Mouse (Mus musculus): Measurements from ENCODE around the gene Prss44. TPM values are rescaled to one million over a fixed set of nuclear protein-coding genes. Genes with fewer than 3 reads are reported as not detected.

The Prss44 gene
- total and polyA plus RNA-seq, 3 experiments = 0.17 TPM; not detected in 2

DNA sequence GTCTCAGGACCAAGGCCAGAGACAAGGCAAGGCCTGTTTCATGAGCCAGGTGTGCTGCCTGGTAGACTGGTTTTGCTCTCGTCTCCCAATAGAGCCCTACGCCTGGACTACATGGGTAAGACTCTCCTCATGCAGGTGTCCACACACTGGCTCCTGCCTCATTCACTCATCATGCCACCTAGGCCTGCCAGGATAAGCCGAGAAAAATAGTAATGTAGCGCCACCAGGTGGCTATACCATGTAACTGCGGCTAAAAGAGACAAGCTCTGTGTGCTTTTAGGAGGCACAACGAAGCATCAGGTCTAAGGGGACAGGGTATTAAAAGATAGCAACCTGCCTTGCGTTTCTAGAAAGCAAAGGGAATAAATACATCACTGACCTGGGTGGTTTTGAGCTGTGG, 57.2 kb downstream of the Prss44 start:
- no peak overlapping the region for H3K27ac ChIP-seq (ENCODE audit: insufficient read depth, low read depth)
- no peaks in the 10 kb centered on the region for H3K9me3 ChIP-seq (replicated peaks; ENCODE audit: low read length)
- H3K4me3 ChIP-seq (replicated peaks in 1 of 3; ENCODE audit: low read depth in 2 of 3, low read length in 2 of 3, poor library complexity in 1 of 3) = no peak overlapping the region
- TF ChIP-seq MAZ (IDR thresholded peaks at IDR 0.05; ENCODE audit: low read depth, low read length) (no peak), CHD2 (IDR thresholded peaks at IDR 0.05; ENCODE audit: low read length) (no peak), GABPA (IDR thresholded peaks at IDR 0.05; ENCODE audit: insufficient replicate concordance, low read depth, low read length) (no peak), ZKSCAN1 (IDR thresholded peaks at IDR 0.05; ENCODE audit: borderline replicate concordance, low read depth, low read length) (no peak), MXI1 (IDR thresholded peaks at IDR 0.05; ENCODE audit: low read depth, low read length) (no peak), TCF12 (IDR thresholded peaks at IDR 0.05; ENCODE audit: low read depth, low read length) (no peak), E2F4 (IDR thresholded peaks at IDR 0.05; ENCODE audit: insufficient replicate concordance, low read depth, low read length) (no peak), RAD21 (IDR thresholded peaks at IDR 0.05; ENCODE audit: low read depth, low read length) (peak; percentile 95), PAX5 (IDR thresholded peaks at IDR 0.05; ENCODE audit: low read length) (no peak), MEF2A (IDR thresholded peaks at IDR 0.05; ENCODE audit: borderline replicate concordance, low read depth, low read length) (no peak), ZMIZ1 (IDR thresholded peaks at IDR 0.05; ENCODE audit: low read depth, low read length) (no peak), ETS1 (conservative IDR thresholded peaks at IDR 0.05; ENCODE audit: low read depth, low read length) (no peak), ZC3H11A (IDR thresholded peaks at IDR 0.05; ENCODE audit: low read depth, low read length) (peak; percentile 34), JUN (IDR thresholded peaks at IDR 0.05; ENCODE audit: insufficient read depth, low read depth, low read length) (no peak), NELFE (IDR thresholded peaks at IDR 0.05; ENCODE audit: low read depth, low read length) (peak; percentile 32; the same call in 1 of the 2 replicates), ELF1 (IDR thresholded peaks at IDR 0.05; ENCODE audit: low read depth, low read length) (no peak), MAX (IDR thresholded peaks at IDR 0.05; ENCODE audit: low read length) (no peak), SIN3A (IDR thresholded peaks at IDR 0.05; ENCODE audit: low read length) (no peak), UBTF (IDR thresholded peaks at IDR 0.05; ENCODE audit: low read depth, low read length) (no peak), SMC3 (IDR thresholded peaks at IDR 0.05; ENCODE audit: low read depth, low read length) (peak; percentile 89), CHD1 (IDR thresholded peaks at IDR 0.05; ENCODE audit: low read depth, low read length) (no peak), CTCF (conservative IDR thresholded peaks at IDR 0.05 in 1 of 2, IDR thresholded peaks at IDR 0.05 in 1 of 2; ENCODE audit: low read depth in 2 of 2, low read length in 2 of 2) (peak; percentile 90 to 94), POLR2AphosphoS2 (IDR thresholded peaks at IDR 0.05; ENCODE audit: low read depth, low read length) (no peak)
- no peak overlapping the region for H3K4me2 ChIP-seq (ENCODE audit: insufficient read depth, low read depth, poor library complexity, severe bottlenecking)
- in situ Hi-C loops (cut with MboI; ENCODE audit: low pct_ligation_motif_present, low pct_unique_long_range_greater_than_20kb, low sequenced_read_pairs) (no loop called here), dilution Hi-C loops (cut with MboI; ENCODE audit: extremely low pct_ligation_motif_present, extremely low pct_unique_long_range_greater_than_20kb, low sequenced_read_pairs) (no loop called here)
- H3K27me3 ChIP-seq (replicated peaks) = peaks cover 25% of the 10 kb centered on the region
- H3K9ac ChIP-seq (ENCODE audit: insufficient read depth, low read depth) = no peak overlapping the region
- no peaks in the 10 kb centered on the region for H3K4me1 ChIP-seq (ENCODE audit: control insufficient read depth in 1 of 2, insufficient read depth in 2 of 2)
- no peaks in the 10 kb centered on the region for H3K36me3 ChIP-seq (replicated peaks in 1 of 2; ENCODE audit: control insufficient read depth in 1 of 2, insufficient read depth in 1 of 2, low read length in 1 of 2)
- no peaks in the 10 kb centered on the region for H3K79me2 ChIP-seq (replicated peaks; ENCODE audit: control insufficient read depth, extremely low read depth, insufficient read depth, poor library complexity, severe bottlenecking)
- peak; percentile 77 for DNase-seq (ENCODE audit: extremely low read depth)

Other genes starting within 250 kb of the Prss44 start
- gene Nradd, start 189.5 kb upstream of the Prss44 start, total RNA-seq (2012; rRNA removed) = 8.9 TPM in 2 replicates
- gene Nradd, start 189.5 kb upstream of the Prss44 start, total RNA-seq (2014; rRNA removed) = 17.7 and 18.4 TPM in 2 replicates
- 15.0 and 15.8 TPM in 2 replicates for gene Nradd, start 189.5 kb upstream of the Prss44 start, polyA plus RNA-seq (2012; ENCODE audit: insufficient read length, low read depth)
- 8.4 and 13.6 TPM in 2 replicates for gene Nbeal2, start 159.8 kb upstream of the Prss44 start, total RNA-seq (2012; rRNA removed)
- 2.6 and 3.2 TPM in 2 replicates for gene Nbeal2, start 159.8 kb upstream of the Prss44 start, total RNA-seq (2014; rRNA removed)
- gene Nbeal2, start 159.8 kb upstream of the Prss44 start, polyA plus RNA-seq (2012; ENCODE audit: insufficient read length, low read depth) = 17.7 and 19.7 TPM in 2 replicates
- 97.8 and 122 TPM in 2 replicates for gene Ccdc12, start 157.5 kb upstream of the Prss44 start, total RNA-seq (2012; rRNA removed)
- gene Ccdc12, start 157.5 kb upstream of the Prss44 start, total RNA-seq (2014; rRNA removed) = 85.2 and 89.1 TPM in 2 replicates
- gene Ccdc12, start 157.5 kb upstream of the Prss44 start, polyA plus RNA-seq (2012; ENCODE audit: insufficient read length, low read depth) = 104 and 106 TPM in 2 replicates
- gene Myl3, start 72.1 kb upstream of the Prss44 start, total RNA-seq (2012; rRNA removed) = not detected in 2 replicates
- gene Myl3, start 72.1 kb upstream of the Prss44 start, total RNA-seq (2014; rRNA removed) = not detected in 2 replicates
- gene Myl3, start 72.1 kb upstream of the Prss44 start, polyA plus RNA-seq (2012; ENCODE audit: insufficient read length, low read depth) = not detected in 2 replicates
- gene Pth1r, start 66.8 kb upstream of the Prss44 start, total RNA-seq (2012; rRNA removed) = 0.34 and 0.76 TPM in 2 replicates
- gene Pth1r, start 66.8 kb upstream of the Prss44 start, total RNA-seq (2014; rRNA removed) = not detected in 2 replicates
- gene Pth1r, start 66.8 kb upstream of the Prss44 start, polyA plus RNA-seq (2012; ENCODE audit: insufficient read length, low read depth) = 0.10 and 0.35 TPM in 2 replicates
- gene Prss42, start 15.8 kb upstream of the Prss44 start, total RNA-seq (2012; rRNA removed) = 0.29 and 0.34 TPM in 2 replicates
- gene Prss42, start 15.8 kb upstream of the Prss44 start, total RNA-seq (2014; rRNA removed) = 0.28 TPM in 1 of 2 replicates, not detected in the other
- 1.1 and 1.2 TPM in 2 replicates for gene Prss42, start 15.8 kb upstream of the Prss44 start, polyA plus RNA-seq (2012; ENCODE audit: insufficient read length, low read depth)
- not detected in 2 replicates for gene Prss43, start 12.7 kb downstream of the Prss44 start, total RNA-seq (2012; rRNA removed)
- not detected in 2 replicates for gene Prss43, start 12.7 kb downstream of the Prss44 start, total RNA-seq (2014; rRNA removed)
- not detected in 2 replicates for gene Prss43, start 12.7 kb downstream of the Prss44 start, polyA plus RNA-seq (2012; ENCODE audit: insufficient read length, low read depth)
- not detected in 2 replicates for gene Prss45, start 20.6 kb downstream of the Prss44 start, total RNA-seq (2012; rRNA removed)
- not detected in 2 replicates for gene Prss45, start 20.6 kb downstream of the Prss44 start, total RNA-seq (2014; rRNA removed)
- gene Prss45, start 20.6 kb downstream of the Prss44 start, polyA plus RNA-seq (2012; ENCODE audit: insufficient read length, low read depth) = not detected in 2 replicates
- not detected in 2 replicates for gene Prss46, start 30.5 kb downstream of the Prss44 start, total RNA-seq (2012; rRNA removed)
- not detected in 2 replicates for gene Prss46, start 30.5 kb downstream of the Prss44 start, total RNA-seq (2014; rRNA removed)
- gene Prss46, start 30.5 kb downstream of the Prss44 start, polyA plus RNA-seq (2012; ENCODE audit: insufficient read length, low read depth) = not detected in 2 replicates
- not detected in 2 replicates for gene Prss50, start 44.0 kb downstream of the Prss44 start, total RNA-seq (2012; rRNA removed)
- not detected in 2 replicates for gene Prss50, start 44.0 kb downstream of the Prss44 start, total RNA-seq (2014; rRNA removed)
- gene Prss50, start 44.0 kb downstream of the Prss44 start, polyA plus RNA-seq (2012; ENCODE audit: insufficient read length, low read depth) = not detected in 2 replicates
- gene Als2cl, start 65.9 kb downstream of the Prss44 start, total RNA-seq (2012; rRNA removed) = 1.2 and 2.5 TPM in 2 replicates
- gene Als2cl, start 65.9 kb downstream of the Prss44 start, total RNA-seq (2014; rRNA removed) = 2.4 and 2.9 TPM in 2 replicates
- gene Als2cl, start 65.9 kb downstream of the Prss44 start, polyA plus RNA-seq (2012; ENCODE audit: insufficient read length, low read depth) = 3.4 and 3.5 TPM in 2 replicates
- not detected in 2 replicates for gene Tmie, start 66.1 kb downstream of the Prss44 start, total RNA-seq (2012; rRNA removed)
- gene Tmie, start 66.1 kb downstream of the Prss44 start, total RNA-seq (2014; rRNA removed) = not detected in 2 replicates
- not detected in 2 replicates for gene Tmie, start 66.1 kb downstream of the Prss44 start, polyA plus RNA-seq (2012; ENCODE audit: insufficient read length, low read depth)
- gene Fam240a, start 102.9 kb downstream of the Prss44 start, total RNA-seq (2012; rRNA removed) = not detected in 2 replicates
- gene Fam240a, start 102.9 kb downstream of the Prss44 start, total RNA-seq (2014; rRNA removed) = not detected in 2 replicates
- not detected in 2 replicates for gene Fam240a, start 102.9 kb downstream of the Prss44 start, polyA plus RNA-seq (2012; ENCODE audit: insufficient read length, low read depth)
- gene Tdgf1, start 132.2 kb downstream of the Prss44 start, total RNA-seq (2012; rRNA removed) = not detected in 2 replicates
- not detected in 2 replicates for gene Tdgf1, start 132.2 kb downstream of the Prss44 start, total RNA-seq (2014; rRNA removed)
- gene Tdgf1, start 132.2 kb downstream of the Prss44 start, polyA plus RNA-seq (2012; ENCODE audit: insufficient read length, low read depth) = not detected in 2 replicates
- 1.0 and 1.6 TPM in 2 replicates for gene Lrrc2, start 137.6 kb downstream of the Prss44 start, total RNA-seq (2012; rRNA removed)
- 3.6 and 3.8 TPM in 2 replicates for gene Lrrc2, start 137.6 kb downstream of the Prss44 start, total RNA-seq (2014; rRNA removed)
- 1.5 and 1.6 TPM in 2 replicates for gene Lrrc2, start 137.6 kb downstream of the Prss44 start, polyA plus RNA-seq (2012; ENCODE audit: insufficient read length, low read depth)
- gene Rtp3, start 176.6 kb downstream of the Prss44 start, total RNA-seq (2012; rRNA removed) = not detected in 2 replicates
- not detected in 2 replicates for gene Rtp3, start 176.6 kb downstream of the Prss44 start, total RNA-seq (2014; rRNA removed)
- not detected in 2 replicates for gene Rtp3, start 176.6 kb downstream of the Prss44 start, polyA plus RNA-seq (2012; ENCODE audit: insufficient read length, low read depth)
- gene Ltf, start 205.3 kb downstream of the Prss44 start, total RNA-seq (2012; rRNA removed) = 0.04 TPM in 1 of 2 replicates, not detected in the other
- 0.08 and 0.31 TPM in 2 replicates for gene Ltf, start 205.3 kb downstream of the Prss44 start, total RNA-seq (2014; rRNA removed)
- gene Ltf, start 205.3 kb downstream of the Prss44 start, polyA plus RNA-seq (2012; ENCODE audit: insufficient read length, low read depth) = 0.50 TPM in 1 of 2 replicates, not detected in the other
- gene Ccrl2, start 243.5 kb downstream of the Prss44 start, total RNA-seq (2012; rRNA removed) = 5.2 and 13.0 TPM in 2 replicates
- 7.9 and 9.0 TPM in 2 replicates for gene Ccrl2, start 243.5 kb downstream of the Prss44 start, total RNA-seq (2014; rRNA removed)
- 4.0 and 5.3 TPM in 2 replicates for gene Ccrl2, start 243.5 kb downstream of the Prss44 start, polyA plus RNA-seq (2012; ENCODE audit: insufficient read length, low read depth)